Mouse (Mus musculus) c-Kit-positive CD71-positive TER-119-negative erythroid progenitor cells, embryonic 14.5 days (primary cell): ENCODE results near the gene Crygd.
"Not testable (repeated sequence)": the region's sequence is repeated elsewhere in the genome, so short reads cannot be mapped to it uniquely, and the experiment has no call there.

Experiments used
- DNase-seq: peaks from one replicate; pipeline ENCODE4 v3.0.0-alpha.2; 2013; ENCODE audit warnings: low read depth

Gene Crygd

GRCm38 (mm10) chr1:65063352-65063751, at the start of gene Crygd:
Gene Crygd (minus strand): TSS chr1:65063452.
- no peak for DNase-seq

DNA sequence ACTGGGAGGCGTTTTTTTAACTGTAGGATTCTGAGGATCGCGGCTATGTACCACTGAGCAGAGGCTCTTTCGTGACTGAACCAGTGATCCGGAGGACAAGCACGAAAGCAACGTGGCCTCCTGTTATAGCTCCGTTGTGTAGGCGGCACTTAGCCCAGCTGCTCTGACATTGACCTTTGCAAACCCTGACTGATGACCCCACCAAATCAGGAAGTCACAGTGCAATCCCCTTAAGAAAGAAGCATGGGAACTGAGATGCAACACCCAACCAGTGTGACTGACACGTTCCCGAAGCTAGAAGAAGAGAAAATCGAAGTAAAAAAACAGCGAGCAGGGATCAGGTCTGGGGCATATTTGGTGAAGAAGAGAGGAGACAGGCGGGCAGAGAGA, 49.5 kb upstream of the Crygd start:
- no peak for DNase-seq

DNA sequence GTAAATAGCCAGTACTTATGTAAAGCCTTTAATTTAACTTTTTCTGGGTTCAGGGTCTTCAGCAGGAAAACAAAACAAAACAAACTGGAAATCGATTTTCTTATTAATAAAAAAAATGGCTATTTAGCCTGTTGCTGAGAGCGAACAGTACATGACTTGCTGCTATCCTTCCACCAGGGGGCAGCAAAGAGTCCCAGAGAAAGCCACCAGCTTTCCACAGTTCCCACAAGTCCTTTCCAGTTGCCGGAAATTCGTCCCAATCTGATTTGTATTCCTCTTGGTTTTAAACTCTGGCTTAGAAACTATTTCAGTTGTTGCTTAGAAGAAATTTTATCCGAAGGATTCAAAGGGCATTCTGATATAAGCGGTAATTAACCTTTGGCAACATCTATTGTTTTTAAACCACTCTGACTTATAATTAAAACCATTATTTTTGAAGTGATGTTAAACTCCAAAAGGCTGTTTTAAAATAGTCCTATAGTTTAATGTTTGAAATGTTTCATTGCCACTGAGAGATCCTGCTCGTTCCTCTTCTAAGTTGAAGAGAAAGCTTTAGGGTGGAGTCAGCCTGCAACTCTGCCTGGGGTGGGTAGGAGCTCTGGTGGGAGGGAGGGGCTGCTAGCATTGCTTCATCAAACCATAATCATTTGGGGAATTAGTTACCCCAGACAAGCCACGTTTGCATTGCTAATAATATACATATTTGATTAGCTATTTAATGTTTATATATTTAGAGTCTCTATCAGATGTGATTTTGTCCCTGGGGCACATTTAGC, 49.0 kb upstream of the Crygd start:
- DNase-seq, result peak; percentile 66

DNA sequence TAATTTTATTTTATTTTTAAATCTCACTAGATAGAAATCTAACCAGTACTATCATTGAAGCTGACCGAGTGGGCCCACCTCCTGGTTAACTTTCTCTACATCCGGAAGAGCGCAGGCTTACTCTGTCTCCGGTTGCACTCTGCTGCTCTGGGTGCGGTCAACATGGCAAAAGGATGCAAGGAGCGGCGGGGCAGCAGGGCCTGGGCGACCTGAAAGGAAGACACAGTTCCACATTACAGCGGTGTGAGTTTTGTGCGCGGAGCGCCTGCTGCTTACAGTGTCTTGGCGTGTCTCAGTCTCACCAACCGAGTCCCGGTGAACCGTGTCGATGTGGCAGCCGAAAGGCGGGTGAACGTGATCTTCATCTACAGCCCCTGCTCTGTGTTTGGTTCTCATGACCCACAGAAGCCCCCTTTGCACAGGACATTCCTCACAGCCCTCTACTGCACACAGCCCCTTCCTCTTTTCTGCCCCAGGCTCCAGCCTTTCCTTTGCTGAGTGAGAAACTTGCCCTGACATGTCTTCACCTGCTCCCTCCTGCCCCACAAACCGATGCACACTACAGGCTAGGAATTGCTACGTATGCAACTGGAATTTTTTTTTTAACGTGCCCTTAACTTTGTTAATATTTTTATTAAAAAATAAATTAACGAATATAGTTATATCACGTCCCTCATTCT, 46.6 kb upstream of the Crygd start:
- DNase-seq, result no peak

DNA sequence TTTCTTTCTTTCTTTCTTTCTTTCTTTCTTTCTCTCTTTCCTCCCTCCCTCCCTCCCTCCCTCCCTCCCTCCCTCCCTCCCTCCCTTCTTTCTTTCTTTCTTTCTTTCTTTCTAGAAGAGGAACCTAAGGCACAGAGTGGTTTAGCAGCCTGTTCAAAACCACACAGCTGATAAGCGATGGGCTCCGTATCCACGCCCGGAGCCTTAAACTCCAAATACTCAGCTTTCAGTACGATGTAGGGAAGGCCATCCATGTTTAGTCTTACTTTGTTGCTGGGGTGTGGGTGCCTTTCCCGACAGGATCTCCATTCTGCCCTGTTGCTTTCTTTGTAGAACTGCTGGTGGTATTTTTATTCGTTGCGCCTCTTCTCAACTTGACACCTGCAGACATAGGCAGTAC, 45.9 kb upstream of the Crygd start:
- DNase-seq, result no peak

DNA sequence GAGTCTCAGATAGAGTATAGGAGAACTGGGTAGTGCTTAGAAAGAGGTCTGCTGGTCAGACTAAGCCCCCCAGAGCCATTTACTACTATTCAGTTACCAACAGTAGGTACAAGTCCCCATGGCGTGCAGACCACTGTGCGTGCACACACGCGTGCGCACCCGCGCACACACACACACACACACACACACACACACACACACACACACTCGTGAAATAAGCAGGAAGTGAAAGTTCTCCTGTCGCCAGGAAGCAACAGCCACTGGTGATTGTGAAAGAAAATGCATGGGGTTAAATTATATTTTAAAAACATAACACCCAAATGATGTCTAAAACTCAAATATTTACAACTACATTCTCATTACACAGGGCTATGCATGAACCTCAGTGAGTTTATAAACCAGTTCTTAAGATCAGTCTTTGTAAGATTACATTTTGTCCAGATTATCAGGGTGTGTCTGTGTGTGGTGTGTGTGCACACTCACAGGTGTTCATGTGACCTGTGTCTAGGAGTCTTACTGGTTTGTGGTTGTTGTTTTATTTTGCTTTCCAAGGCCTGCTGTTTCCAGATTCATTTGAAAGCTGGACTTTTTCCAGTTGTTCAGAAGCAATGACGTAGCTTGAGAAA, 44.5 kb upstream of the Crygd start:
- no peak for DNase-seq

GRCm38 (mm10) chr1:65103273-65103672, 40.0 kb upstream of the Crygd start, which contains the start of gene Cryga:
Gene Cryga (minus strand): TSS chr1:65103373.
- no peak for DNase-seq

DNA sequence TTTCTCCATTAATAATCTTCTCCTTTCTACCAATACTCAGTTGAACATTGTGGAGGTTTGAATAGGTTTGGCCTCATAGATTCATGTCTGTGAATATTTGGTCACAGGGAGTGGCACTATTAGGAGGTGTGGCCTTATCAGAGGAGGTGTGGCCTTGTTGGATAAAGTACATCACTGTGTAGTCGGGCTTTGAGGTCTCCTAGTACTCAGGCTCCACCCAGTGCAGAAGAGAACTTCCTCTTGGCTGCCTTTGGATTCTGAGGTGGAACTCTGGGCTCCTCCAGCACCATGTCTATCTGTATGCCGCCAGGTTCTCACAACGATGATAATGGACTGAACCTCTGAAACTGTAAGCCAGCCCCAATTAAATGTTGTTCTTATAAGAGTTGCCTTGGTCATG, 33.7 kb upstream of the Crygd start:
- DNase-seq, result no peak

DNA sequence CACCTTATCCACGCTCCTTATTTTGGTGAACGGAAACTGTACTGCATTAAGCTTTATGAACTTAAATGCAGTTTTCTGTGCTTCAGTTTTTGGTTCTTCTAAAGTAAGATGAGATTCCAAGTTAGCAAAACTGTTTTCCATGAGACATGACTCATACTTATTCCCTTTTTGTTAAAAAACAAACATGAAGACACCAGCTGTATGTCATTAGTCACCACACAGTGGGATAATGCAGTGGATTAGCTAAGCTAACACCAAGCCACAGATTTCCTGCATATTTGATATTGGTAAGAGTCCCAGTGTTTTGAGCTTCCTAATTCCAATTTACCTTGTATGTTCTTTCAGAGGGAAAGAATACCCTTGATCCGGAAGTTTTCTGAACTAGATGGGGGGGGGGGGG, 28.3 kb upstream of the Crygd start:
- no peak for DNase-seq

DNA sequence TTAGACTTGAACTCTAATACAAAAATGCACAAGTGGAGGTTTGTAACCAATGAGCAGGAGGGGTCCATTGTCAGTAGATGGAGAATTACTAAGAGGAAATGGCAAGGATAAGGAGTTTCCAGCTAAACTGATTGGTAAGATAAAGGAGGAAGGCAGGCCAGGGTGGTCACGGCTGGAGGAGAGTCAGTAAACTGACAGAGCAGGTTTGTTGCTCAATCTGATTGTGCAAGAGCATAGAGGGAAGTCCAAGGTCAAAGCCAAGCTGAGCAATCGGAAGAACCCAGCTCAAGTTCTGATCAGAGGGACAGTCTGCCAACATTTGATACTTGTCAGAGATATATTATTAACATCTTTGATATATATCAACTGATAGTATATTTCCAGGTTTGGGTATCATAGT, 27.1 kb upstream of the Crygd start:
- no peak for DNase-seq

GRCm38 (mm10) chr1:65088567-65089356, 25.5 kb upstream of the Crygd start:
- no peak for DNase-seq

- no peak for DNase-seq
These were observed 18.9 kb upstream of the Crygd start, which contains the start of gene Crygb for GRCm38 (mm10) chr1:65082188-65082587. Gene Crygb (minus strand): TSS chr1:65082288.

DNA sequence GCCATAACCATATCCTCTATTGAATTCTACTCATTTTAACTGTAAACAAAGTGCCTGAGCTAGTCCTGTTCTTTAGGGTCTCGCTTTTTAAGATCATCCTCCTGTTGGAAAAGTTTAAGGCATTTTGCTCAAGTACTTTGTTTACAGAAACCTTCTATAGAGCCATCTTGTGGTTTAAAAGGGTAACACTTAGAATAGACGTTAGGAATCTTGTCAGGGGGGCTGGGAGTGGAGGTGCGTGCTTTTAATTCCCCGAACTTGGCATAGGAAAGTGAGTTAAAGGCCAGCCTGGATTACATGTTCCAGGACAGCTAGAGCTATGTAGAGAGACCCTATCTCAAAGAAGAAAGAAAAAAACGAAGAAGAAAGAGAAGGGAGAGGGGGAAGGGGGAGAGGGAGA, 12.4 kb upstream of the Crygd start:
- DNase-seq, result no peak

GRCm38 (mm10) chr1:65073589-65073988, 10.3 kb upstream of the Crygd start, which contains the start of gene Crygc:
Gene Crygc (minus strand): TSS chr1:65073689.
- DNase-seq, result no peak

DNA sequence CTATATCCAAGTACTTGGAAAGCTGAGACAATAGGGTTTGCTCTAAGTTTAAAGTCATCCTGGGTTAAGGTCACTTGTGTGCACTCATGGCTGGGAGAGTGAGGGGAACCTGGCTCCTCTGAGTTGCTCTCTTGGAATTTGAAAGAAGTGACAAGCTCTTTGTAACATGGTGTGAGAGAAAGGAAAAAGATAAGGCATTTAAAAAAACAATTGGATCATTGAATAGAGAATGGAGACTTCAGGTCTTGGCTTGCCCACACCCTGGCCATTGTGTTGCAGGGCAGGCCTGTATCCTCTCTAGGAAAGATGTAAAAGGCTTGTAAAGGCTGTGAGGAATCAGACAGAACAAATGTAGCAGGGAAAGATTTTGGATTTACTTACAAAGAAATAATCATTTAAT, 4.6 kb upstream of the Crygd start:
- DNase-seq, result no peak

GRCm38 (mm10) chr1:65064201-65064600, 949 bp upstream of the Crygd start:
- no peak for DNase-seq

DNA sequence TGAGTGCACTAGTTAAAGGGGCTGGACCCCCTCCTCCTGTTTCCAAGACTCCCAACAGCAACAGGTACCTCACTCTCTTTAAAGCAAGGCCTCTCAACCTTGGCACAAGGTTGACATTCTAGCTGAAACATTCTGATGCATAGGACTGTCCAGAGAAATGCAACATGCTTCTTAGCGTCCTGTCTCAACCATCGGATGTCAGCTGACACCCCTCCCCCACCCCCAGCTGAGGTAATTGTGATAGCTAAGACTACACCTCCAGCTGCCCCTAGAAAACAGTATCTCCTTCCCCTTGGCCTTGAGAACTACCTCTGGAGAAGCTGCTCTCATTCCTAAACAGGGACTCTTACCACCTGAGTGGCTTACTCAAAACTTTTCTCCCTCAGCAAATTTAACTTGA, 11.1 kb downstream of the Crygd start:
- DNase-seq, result no peak

DNA sequence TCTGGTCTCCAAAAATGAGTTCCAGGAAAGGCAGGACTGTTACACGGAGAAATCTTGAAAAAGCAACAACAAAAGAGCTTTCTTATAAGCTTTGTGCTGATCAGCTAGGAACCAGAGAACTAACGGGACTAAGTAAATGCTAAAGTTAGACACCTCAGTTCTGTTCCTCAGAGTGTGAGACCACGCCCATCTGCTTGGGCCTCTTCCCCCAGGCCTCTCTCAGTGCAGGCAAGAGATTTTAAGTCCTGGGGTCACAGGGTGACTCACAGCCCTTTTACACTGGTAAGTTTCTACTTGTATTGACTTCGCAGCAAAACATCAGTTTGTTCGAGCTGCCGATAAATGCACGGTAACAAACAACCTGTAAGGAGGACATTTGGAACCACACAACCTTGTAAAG, 11.6 kb downstream of the Crygd start:
- no peak for DNase-seq

DNA sequence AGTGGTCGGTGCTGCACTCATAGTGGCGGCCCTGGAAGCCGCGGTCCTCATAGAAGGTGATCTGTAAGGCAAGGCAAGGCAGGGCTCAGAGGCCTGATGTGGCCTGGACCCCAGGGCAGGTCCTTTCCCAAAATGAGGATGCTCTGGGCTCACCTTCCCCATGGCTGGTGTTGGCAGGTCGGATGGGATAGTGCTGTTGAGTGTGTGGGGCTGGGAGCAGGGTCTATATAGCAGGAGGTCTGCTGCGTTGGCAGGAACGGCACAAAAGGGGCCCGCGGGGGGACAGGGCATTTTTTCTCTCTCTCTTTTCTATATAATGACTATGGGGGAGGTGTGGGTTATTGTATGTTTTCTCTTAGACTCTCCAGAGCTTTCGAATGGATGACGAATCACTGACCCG, 12.3 kb downstream of the Crygd start, which contains the start of gene Cryge:
TSS of gene Cryge (minus strand) at position 198 of the 400 bp plus-strand sequence.
- DNase-seq, result not testable (repeated sequence)

- no peak for DNase-seq
These were observed 14.5 kb downstream of the Crygd start for GRCm38 (mm10) chr1:65048781-65049180.

DNA sequence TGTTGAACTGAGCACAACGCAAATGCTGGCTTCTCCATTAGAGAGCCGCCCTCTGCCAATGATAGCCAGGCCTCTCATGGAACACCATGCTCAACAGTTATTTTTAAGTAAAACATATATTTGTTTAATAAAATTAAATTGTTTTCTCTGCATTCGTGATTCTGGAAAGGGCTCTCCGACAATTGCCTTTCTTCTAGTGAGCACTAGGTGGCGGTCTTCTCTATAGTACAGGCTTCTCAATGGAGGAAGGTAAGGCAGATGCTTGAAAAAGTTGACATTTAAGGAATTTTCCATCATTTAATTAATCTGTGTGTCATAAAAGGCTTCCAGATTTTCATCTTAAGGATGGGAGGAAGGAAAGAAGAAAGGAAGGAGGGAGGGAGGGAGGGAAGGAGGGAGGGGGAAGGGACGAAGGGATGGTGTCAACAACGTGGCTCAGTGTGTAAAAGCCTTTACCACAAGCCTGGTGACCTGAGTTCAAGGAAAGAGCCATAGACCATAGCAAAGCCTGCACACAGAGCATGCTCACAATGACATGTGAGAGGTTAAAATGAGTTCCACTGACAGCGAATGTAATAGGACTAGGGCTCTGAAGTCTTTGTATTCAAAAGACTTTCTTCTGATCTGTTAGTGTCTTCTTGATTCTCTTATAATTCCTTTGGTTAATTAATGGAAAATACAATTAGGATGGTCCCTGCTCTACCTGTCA, 16.7 kb downstream of the Crygd start:
- no peak for DNase-seq

GRCm38 (mm10) chr1:65043433-65043832, 19.8 kb downstream of the Crygd start:
- DNase-seq, result no peak
